Mouse (Mus musculus) intestine, embryonic 15.5 days (tissue): ENCODE data around the gene Def8. TPM values are rescaled to one million over a fixed set of nuclear protein-coding genes. Genes with fewer than 3 reads are reported as not detected.

Experiments used
- ATAC-seq: fragments of 200-750 bp; cut with Nextera tagmentation; 2 replicates; pipeline ENCODE4 v1.8.0; 2017; ENCODE audit warnings: moderate TSS enrichment, moderate library complexity
- H3K27ac ChIP-seq: fragments of 300-500 bp; sonication (generic); 2 replicates; pipeline ENCODE4 v1.5.1; 2015; ENCODE audit warnings: mild to moderate bottlenecking, inconsistent platforms
- H3K27me3 ChIP-seq: fragments of 300-500 bp; sonication (generic); replicated peaks from 2 replicates; pipeline ENCODE4 v1.6.1; 2015; ENCODE audit warnings: inconsistent platforms
- H3K36me3 ChIP-seq: fragments of 300-500 bp; sonication (generic); 2 replicates; pipeline ENCODE4 v1.6.1; 2015; ENCODE audit warnings: inconsistent platforms
- H3K4me1 ChIP-seq: fragments of 300-500 bp; sonication (generic); replicated peaks from 2 replicates; pipeline ENCODE4 v1.6.1; 2015; ENCODE audit warnings: inconsistent platforms
- H3K4me2 ChIP-seq: fragments of 300-500 bp; sonication (generic); replicated peaks from 2 replicates; pipeline ENCODE4 v1.6.1; 2015; ENCODE audit warnings: mild to moderate bottlenecking, inconsistent platforms
- H3K4me3 ChIP-seq: fragments of 300-500 bp; sonication (generic); replicated peaks from 2 replicates; pipeline ENCODE4 v1.5.1; 2015; ENCODE audit warnings: inconsistent platforms
- H3K9ac ChIP-seq: fragments of 300-500 bp; sonication (generic); 2 replicates; pipeline ENCODE4 v1.6.1; 2015; ENCODE audit warnings: inconsistent platforms
- H3K9me3 ChIP-seq: fragments of 300-500 bp; sonication (generic); 2 replicates; pipeline ENCODE4 v1.6.1; 2016; ENCODE audit warnings: inconsistent platforms
- WGBS: fragments of 180-500 bp; shearing (Covaris S2); methylation state at CpG from one replicate; pipeline ENCODE4 v1.1.7; 2015; 5-methylcytosine and 5-hydroxymethylcytosine counted together
- polyA plus RNA-seq: library from polyadenylated mRNA; unstranded; fragments of >200 nt; fragmentation: Nextera tagmentation; extraction: Ambion mirVana; gene quantifications from 2 replicates; pipeline ENCODE4 v1.2.1, GENCODE M21; 2015

Def8 gene
- polyA plus RNA-seq, 1 experiment from 2014 or later = 26.0 TPM

DNA sequence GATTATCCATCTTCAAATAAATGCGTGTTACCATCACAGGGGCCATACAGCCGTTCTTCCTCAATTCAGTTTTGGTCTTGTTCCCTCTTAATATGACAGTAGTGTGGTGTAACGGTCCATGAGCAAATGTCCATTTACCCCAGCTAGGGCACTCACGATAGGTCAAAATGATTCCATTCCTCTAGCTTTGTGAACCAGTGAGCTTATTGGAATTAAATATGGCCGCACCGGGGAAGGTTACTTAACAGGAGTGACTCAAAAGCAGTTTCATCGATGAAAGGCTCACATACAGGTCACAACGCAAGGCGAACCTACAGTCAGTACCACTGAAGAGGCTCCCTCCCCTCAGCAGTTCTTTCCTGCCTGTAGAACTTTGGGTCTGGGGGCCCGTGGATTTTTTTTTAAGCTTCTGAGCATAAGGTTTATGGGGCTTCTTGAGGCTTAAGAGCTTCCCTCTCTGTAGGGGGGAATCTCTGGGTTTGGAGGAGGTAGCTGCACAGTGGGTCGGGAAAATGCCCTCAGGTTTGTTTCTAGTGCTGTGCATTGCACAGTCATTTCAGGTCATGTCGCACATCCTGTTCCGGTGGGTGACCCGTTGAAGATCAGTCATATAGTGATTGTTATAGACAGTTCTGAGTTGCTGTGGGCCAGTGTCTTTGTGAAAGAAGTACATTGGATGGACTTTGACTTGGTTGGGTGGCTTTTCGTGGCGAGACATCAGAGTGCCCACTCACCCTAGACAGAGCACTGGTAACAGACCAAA, 55.3 kb downstream of the Def8 start:
- Histone ChIP-seq H3K27me3 (no peaks in the 10 kb centered on the region), H3K36me3 (peaks cover 14% of the 10 kb centered on the region; the same call in 1 of the 2 replicates), H3K9me3 (no peaks in the 10 kb centered on the region), H3K9ac (peak overlapping the region; percentile 83), H3K27ac (no peak overlapping the region), H3K4me1 (peaks cover 14% of the 10 kb centered on the region), H3K4me2 (peak overlapping the region; percentile 58), H3K4me3 (peak overlapping the region; percentile 94)
- ATAC-seq = 0 out of 2 replicates have a peak, but pooled peaks have one; percentile 1
- WGBS = 34% methylated on average over 16 of the region's 16 CpGs

DNA sequence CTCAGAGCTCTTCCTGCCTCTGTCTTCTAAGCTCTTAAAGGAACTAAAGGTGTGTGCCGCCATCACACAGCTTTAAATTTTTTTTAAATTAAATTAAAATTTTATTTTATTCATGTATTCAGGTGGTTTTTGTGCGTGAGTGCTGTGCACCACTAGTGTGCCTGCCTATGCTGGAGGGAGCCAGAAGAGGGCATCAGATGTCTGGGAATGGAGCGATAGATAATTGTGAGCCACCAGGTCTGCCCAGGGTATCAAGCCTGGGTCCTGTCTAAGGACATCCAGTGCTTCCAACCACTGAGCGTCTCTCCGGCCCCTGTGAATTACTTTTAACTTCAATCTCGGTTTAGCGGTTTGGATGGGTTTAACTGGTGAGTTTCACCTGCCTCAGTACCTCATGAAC, 59.3 kb downstream of the Def8 start:
- peaks cover 28% of the 10 kb centered on the region for H3K36me3 ChIP-seq
- no peak overlapping the region for H3K4me3 ChIP-seq
- no peaks in the 10 kb centered on the region for H3K9me3 ChIP-seq
- WGBS = 89% methylated on average over 7 of the region's 7 CpGs
- H3K9ac ChIP-seq = no peak overlapping the region
- 0 out of 2 replicates have a peak, but pooled peaks cover 7% of the 10 kb centered on the region for H3K4me1 ChIP-seq
- H3K27me3 ChIP-seq = no peaks in the 10 kb centered on the region
- no peak overlapping the region for H3K4me2 ChIP-seq
- no peak for ATAC-seq
- H3K27ac ChIP-seq = no peak overlapping the region

DNA sequence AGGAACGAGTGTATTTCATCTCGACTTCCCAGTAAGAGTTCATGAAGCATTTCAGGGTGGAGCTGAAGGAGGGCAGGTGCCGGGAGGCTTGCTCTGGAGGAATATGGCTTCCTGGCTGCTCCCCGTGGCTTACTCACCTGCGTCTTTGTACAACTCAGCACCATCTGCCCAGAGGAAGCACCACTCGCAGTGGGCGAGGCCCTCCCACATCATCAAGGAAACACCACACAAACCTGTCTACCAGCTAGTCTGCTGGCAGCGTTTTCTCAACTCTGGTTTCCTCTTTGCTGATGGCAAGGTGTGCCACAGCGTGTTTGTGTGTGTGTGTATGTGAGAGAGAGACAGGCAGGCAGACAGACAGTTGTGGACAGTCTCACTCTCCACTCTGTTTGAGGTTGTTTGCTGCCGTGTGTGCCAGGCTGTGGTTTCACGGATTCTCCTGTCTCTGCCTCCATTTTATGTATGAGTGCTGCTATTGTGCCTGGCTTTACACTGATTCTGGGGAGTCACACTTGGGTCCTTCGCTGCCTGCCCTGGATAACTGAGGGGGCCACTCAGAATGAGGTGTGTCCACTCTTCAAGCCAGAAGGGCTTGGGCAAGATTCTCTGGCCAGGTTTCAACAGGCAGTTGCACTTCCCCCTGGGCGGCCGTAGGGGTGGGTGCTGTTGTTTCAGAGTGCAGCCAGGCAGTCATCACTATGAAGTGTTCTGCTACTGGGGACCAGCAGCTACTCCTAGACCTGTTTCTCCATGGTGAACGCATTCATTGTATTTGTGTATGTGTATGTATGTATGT, 68.2 kb downstream of the Def8 start:
- peaks cover 69% of the 10 kb centered on the region for H3K36me3 ChIP-seq
- no peak overlapping the region for H3K4me3 ChIP-seq
- no peak overlapping the region for H3K27ac ChIP-seq
- no peaks in the 10 kb centered on the region for H3K9me3 ChIP-seq
- WGBS = 91% methylated on average over 15 of the region's 15 CpGs
- no peaks in the 10 kb centered on the region for H3K4me1 ChIP-seq
- no peak overlapping the region for H3K4me2 ChIP-seq
- no peak for ATAC-seq
- H3K27me3 ChIP-seq = no peaks in the 10 kb centered on the region
- H3K9ac ChIP-seq = no peak overlapping the region

DNA sequence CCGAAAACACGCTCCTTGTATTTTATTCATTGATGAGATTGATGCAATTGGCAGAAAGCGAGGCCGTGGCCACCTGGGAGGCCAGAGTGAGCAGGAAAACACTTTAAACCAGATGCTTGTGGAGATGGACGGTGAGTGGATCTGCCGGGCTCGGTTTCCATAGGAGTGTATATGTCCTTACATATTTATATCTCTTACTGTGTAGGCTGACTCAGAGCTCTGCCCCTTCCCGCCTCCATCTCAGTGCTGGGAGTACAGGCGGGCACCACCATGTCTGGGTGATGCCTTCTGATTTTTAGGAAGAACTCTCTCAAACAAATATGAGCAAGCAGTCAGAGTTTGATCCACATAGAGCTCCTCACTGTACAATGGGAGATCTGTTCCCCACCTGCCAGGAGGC, 69.6 kb downstream of the Def8 start:
- Histone ChIP-seq H3K4me2 (no peak overlapping the region), H3K4me1 (no peaks in the 10 kb centered on the region), H3K36me3 (peaks cover 72% of the 10 kb centered on the region), H3K4me3 (no peak overlapping the region), H3K9me3 (no peaks in the 10 kb centered on the region), H3K27ac (no peak overlapping the region), H3K27me3 (no peaks in the 10 kb centered on the region), H3K9ac (no peak overlapping the region)
- no peak for ATAC-seq
- 94% methylated on average over 9 of the region's 9 CpGs for WGBS

DNA sequence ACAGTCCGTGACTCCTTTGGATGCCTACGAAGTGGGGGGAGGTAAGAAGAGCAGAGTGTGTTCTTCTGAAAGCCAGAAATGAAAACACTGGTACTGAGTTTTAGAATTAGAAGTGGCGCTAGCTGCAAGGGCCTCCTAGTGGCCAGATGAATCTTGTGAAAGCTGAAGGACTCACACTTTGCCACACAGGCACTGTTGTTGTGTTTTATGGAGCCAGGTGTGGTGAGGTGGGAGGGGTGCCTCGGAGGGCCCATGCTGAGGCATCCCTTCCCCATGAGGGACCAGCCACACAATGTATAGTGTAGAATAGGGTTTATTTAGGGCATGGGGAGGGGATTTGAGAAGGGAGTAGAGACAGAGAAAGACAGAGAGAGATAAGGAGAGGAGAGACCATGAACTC, 74.4 kb downstream of the Def8 start:
- H3K9ac ChIP-seq = no peak overlapping the region
- H3K27ac ChIP-seq = no peak overlapping the region
- H3K9me3 ChIP-seq = no peaks in the 10 kb centered on the region
- peaks cover 74% of the 10 kb centered on the region for H3K36me3 ChIP-seq
- no peak overlapping the region for H3K4me3 ChIP-seq
- no peaks in the 10 kb centered on the region for H3K4me1 ChIP-seq
- H3K4me2 ChIP-seq = no peak overlapping the region
- 89% methylated on average over 4 of the region's 4 CpGs for WGBS
- no peak for ATAC-seq
- no peaks in the 10 kb centered on the region for H3K27me3 ChIP-seq

DNA sequence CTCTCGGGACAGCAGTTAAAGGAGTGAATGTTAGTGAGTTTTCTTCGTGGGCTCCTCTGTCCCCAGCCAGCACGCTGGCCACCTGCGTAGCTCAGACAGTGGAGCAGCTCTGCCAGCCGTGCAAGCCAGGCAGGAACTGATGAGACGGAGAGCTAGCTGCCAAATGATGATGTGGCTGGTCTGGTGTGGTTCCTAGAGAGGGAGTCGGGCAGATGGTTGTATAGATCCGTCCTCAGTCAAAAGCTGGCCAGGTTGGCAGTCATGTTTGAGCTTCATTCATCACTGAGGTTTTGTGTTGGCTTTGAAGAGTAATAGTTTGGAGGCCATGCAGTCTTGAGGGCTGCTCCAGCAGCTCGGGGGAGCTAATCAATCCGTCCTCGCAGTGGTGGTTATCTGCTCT, 75.6 kb downstream of the Def8 start:
- no peak overlapping the region for H3K4me3 ChIP-seq
- no peaks in the 10 kb centered on the region for H3K27me3 ChIP-seq
- H3K4me2 ChIP-seq = no peak overlapping the region
- no peak overlapping the region for H3K9ac ChIP-seq
- WGBS = 89% methylated on average over 11 of the region's 11 CpGs
- no peak overlapping the region for H3K27ac ChIP-seq
- H3K4me1 ChIP-seq = no peaks in the 10 kb centered on the region
- peaks cover 74% of the 10 kb centered on the region for H3K36me3 ChIP-seq
- ATAC-seq = no peak
- H3K9me3 ChIP-seq = no peaks in the 10 kb centered on the region

DNA sequence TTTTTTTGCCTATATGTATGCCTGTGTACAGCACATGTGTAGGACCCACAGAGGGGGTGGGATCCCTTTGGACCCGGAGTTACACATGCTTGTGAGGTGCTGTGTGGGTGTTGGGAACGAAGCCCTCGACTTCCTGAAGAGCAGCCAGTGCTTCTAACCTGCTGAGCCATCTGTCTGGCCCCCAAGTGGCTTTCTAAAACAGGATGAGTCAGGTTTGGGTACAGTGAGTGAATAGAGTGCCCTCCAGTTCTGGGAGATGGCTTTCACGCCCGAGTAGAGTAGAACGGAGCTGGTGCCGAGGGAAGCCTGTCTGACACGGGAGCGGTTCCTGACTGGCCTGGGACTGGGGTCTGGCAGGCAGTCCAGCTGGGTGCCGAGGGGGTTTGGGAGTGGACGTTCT, 76.2 kb downstream of the Def8 start:
- H3K27ac ChIP-seq = no peak overlapping the region
- H3K4me2 ChIP-seq = no peak overlapping the region
- H3K27me3 ChIP-seq = no peaks in the 10 kb centered on the region
- H3K36me3 ChIP-seq = peaks cover 70% of the 10 kb centered on the region
- 95% methylated on average over 11 of the region's 11 CpGs for WGBS
- H3K4me3 ChIP-seq = no peak overlapping the region
- ATAC-seq = no peak
- no peaks in the 10 kb centered on the region for H3K9me3 ChIP-seq
- H3K4me1 ChIP-seq = no peaks in the 10 kb centered on the region
- no peak overlapping the region for H3K9ac ChIP-seq

DNA sequence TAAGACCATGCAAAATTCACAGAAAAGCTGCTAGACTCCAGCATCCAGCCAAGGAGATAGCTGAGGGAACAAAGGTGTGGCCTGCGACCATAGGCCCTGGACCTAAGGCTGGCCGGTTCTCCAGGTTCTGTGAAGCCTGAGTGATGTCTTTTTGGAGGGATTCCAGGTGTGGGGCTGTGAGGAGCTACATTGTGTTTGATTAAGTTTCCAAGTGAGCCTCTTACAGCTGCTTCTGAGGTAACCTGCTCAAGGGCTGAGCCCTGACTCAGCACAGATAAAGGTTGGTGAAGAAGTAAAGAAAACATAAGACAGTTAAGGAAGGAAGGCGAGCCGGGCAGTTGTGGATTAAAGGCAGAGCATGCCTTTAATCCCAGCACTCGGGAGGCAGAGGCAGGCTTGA, 78.9 kb downstream of the Def8 start:
- no peaks in the 10 kb centered on the region for H3K4me1 ChIP-seq
- WGBS = 94% methylated on average over 5 of the region's 5 CpGs
- no peak overlapping the region for H3K27ac ChIP-seq
- ATAC-seq = no peak
- H3K4me3 ChIP-seq = no peak overlapping the region
- H3K27me3 ChIP-seq = no peaks in the 10 kb centered on the region
- peaks cover 62% of the 10 kb centered on the region for H3K36me3 ChIP-seq
- H3K9me3 ChIP-seq = no peaks in the 10 kb centered on the region
- no peak overlapping the region for H3K4me2 ChIP-seq
- no peak overlapping the region for H3K9ac ChIP-seq

DNA sequence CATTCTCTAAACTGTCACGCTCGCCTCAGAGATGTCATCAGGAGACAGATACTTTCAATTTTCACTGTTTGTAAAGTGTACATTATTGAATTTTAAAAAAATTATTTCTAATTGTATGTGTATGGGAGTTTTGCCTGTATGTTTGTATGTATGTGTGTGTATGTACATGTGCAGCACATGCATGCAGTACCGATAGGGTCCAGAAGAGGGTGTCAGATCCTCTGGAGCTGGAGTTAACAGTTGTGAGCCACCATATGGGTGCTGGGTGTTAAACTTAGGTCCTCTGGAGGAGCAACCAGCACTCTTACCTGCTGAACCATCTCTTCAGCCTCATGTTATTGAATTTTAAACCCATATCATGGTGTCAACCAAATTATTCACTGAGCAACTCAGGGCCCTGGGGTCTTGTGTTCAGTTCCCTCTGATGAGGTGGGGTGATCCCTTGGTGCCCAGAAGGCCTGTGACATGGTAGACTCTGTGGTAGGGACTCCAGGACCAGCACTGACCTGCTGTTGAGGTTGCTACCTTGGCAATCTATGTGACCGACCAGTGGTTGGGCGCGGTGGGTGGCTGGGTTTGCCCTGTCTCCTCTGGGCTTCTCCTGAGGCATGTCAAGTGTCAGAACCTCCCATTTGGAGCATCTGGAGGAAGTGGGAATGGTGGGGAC, 80.6 kb downstream of the Def8 start:
- over 99% methylated on average over 6 of the region's 6 CpGs for WGBS
- Histone ChIP-seq H3K4me1 (no peaks in the 10 kb centered on the region), H3K4me3 (no peak overlapping the region), H3K4me2 (no peak overlapping the region), H3K9me3 (no peaks in the 10 kb centered on the region), H3K36me3 (peaks cover 62% of the 10 kb centered on the region), H3K27ac (no peak overlapping the region), H3K27me3 (no peaks in the 10 kb centered on the region), H3K9ac (no peak overlapping the region)
- ATAC-seq = no peak

DNA sequence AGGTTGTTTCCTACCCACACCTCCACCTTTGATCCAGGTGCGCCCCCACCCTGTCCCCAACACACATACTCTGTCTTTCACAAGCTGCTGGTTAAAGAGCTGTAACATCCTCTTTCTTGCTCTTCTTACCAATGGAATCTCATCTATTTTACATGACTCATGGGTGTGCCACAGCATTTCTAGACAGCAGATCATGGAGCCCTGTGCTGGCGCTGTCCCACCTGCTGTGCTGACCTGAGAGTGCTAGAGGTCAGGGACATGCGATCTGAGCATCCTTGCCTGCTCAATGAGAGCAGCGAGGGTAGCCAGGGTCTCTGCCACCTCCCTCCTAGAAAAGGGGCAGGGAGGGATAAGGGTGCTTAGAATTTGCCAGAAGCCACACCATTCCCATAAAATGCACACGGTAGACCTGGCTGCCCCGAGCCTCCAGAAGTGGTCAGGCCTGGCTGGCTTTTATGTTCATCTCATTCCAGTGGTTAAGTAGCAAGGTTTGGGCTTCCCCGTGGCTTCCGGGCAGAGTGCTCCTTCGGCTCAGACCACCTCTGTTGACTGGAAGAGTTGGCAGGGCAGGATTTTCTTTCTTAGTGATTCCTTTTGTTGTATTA, 81.4 kb downstream of the Def8 start:
- no peaks in the 10 kb centered on the region for H3K9me3 ChIP-seq
- no peaks in the 10 kb centered on the region for H3K27me3 ChIP-seq
- 92% methylated on average over 9 of the region's 9 CpGs for WGBS
- no peak overlapping the region for H3K9ac ChIP-seq
- no peak overlapping the region for H3K4me3 ChIP-seq
- H3K27ac ChIP-seq = no peak overlapping the region
- no peaks in the 10 kb centered on the region for H3K4me1 ChIP-seq
- peaks cover 59% of the 10 kb centered on the region for H3K36me3 ChIP-seq
- H3K4me2 ChIP-seq = no peak overlapping the region
- no peak for ATAC-seq

DNA sequence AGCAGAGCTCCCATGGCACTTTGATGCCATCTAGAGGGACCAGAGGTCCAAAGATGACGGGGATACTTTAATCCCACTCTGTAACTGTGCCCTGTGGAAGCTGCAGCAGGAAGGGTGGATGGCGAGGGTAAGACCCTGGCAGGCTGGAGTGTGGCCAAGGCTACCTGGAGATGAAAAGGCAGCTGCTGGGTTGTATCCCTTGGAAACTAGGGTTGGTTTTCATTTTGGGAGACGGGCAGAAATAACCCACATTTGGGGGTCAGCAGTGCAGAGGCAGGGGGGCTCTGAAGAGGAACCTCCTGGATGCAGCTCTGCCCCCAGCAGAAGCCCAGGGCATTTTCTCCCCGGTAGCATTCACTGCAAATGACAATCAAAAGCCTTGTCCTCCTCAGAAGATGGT, 81.9 kb downstream of the Def8 start:
- Histone ChIP-seq H3K4me3 (no peak overlapping the region), H3K9ac (no peak overlapping the region), H3K27me3 (no peaks in the 10 kb centered on the region), H3K4me1 (no peaks in the 10 kb centered on the region), H3K4me2 (no peak overlapping the region), H3K36me3 (peaks cover 56% of the 10 kb centered on the region), H3K9me3 (no peaks in the 10 kb centered on the region), H3K27ac (no peak overlapping the region)
- no peak for ATAC-seq
- 78% methylated on average over 4 of the region's 4 CpGs for WGBS

DNA sequence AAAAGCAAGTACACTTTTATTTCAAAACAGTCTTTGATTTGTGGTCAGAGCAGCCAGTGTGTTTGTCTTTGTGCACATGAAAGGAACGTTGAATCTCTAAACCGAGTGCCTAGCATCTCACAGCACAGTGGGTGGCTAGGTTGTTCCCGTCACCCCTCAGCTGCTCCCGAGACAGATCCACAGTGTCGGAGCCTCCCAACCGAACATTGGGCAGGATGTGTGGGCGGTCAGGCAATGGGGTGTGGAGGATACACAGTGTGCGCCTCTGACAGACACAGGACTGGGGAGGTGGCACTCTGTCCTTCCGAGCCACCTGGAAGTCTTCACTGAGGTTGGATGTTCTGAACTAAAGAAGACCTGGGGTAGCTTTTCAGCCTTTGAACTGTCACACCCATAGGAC, 82.4 kb downstream of the Def8 start:
- Histone ChIP-seq H3K4me1 (no peaks in the 10 kb centered on the region), H3K27ac (no peak overlapping the region), H3K9me3 (no peaks in the 10 kb centered on the region), H3K4me2 (no peak overlapping the region), H3K36me3 (peaks cover 53% of the 10 kb centered on the region), H3K4me3 (no peak overlapping the region), H3K27me3 (no peaks in the 10 kb centered on the region), H3K9ac (no peak overlapping the region)
- 71% methylated on average over 9 of the region's 9 CpGs for WGBS
- ATAC-seq = no peak
